Mouse (Mus musculus): ENCODE results near the gene Gc. TPM values are rescaled to one million over a fixed set of nuclear protein-coding genes. Genes with fewer than 3 reads are reported as not detected.

Gc gene
- total RNA-seq, 2 experiments from 2014 or later, result 349 to 867 TPM

Other genes with a start within 250 kb of the Gc start
- not detected for gene Npffr2, start 69.5 kb upstream of the Gc start, total RNA-seq (2021)